Mouse (Mus musculus) forebrain, embryonic 14.5 days (tissue): ENCODE results near the gene A830018L16Rik. TPM values are rescaled to one million over a fixed set of nuclear protein-coding genes. Genes with fewer than 3 reads are reported as not detected.
A peak's percentile ranks its signal among the peaks of the same experiment; 100 is the strongest.

Source experiments
- ATAC-seq: fragments of 200-750 bp; cut with Nextera tagmentation; 2 replicates; pipeline ENCODE4 v1.8.0; 2017; ENCODE audit warnings: mild to moderate bottlenecking, moderate library complexity
- DNase-seq: peaks from one replicate; pipeline ENCODE4 v3.0.0-alpha.2; 2015; ENCODE audit warnings: low spot score
- H3K27ac ChIP-seq: fragments of 300-500 bp; sonication (generic); 2 replicates; pipeline ENCODE4 v1.5.1; 2014; ENCODE audit warnings: low read depth, mild to moderate bottlenecking, control low read depth, low read length, moderate library complexity
- H3K27me3 ChIP-seq: fragments of 300-500 bp; sonication (generic); replicated peaks from 2 replicates; pipeline ENCODE4 v1.6.1; 2014; ENCODE audit warnings: low read length, control low read depth, mixed read lengths; ENCODE audit not compliant: control insufficient read depth, insufficient read depth
- H3K36me3 ChIP-seq: fragments of 300-500 bp; sonication (generic); 2 replicates; pipeline ENCODE4 v1.6.1; 2014; ENCODE audit warnings: low read length, control low read depth; ENCODE audit not compliant: control insufficient read depth, insufficient read depth
- H3K4me1 ChIP-seq: fragments of 300-500 bp; sonication (generic); 2 replicates; pipeline ENCODE4 v1.6.1; 2014; ENCODE audit warnings: antibody characterized with exemption, low read length, control low read depth; ENCODE audit not compliant: control insufficient read depth, insufficient read depth
- H3K4me2 ChIP-seq: fragments of 300-500 bp; sonication (generic); 2 replicates; pipeline ENCODE4 v1.6.1; 2014; ENCODE audit warnings: mild to moderate bottlenecking, control low read depth, low read length
- H3K4me3 ChIP-seq: fragments of 300-500 bp; sonication (generic); 2 replicates; pipeline ENCODE4 v1.5.1; 2014; ENCODE audit warnings: low read depth, low read length, control low read depth
- H3K9ac ChIP-seq: fragments of 300-500 bp; sonication (generic); 2 replicates; pipeline ENCODE4 v1.6.1; 2014; ENCODE audit warnings: mild to moderate bottlenecking, low read length, control low read depth, moderate library complexity
- H3K9me3 ChIP-seq: fragments of 300-500 bp; sonication (generic); replicated peaks from 2 replicates; pipeline ENCODE4 v1.6.1; 2016; ENCODE audit warnings: low read length, control low read depth, mixed read lengths; ENCODE audit not compliant: control insufficient read depth
- WGBS: fragments of 180-500 bp; shearing (Covaris S2); extraction: QIAGEN DNeasy Blood & Tissue Kit; methylation state at CpG from one replicate; pipeline ENCODE4 v1.1.7; 2014; 5-methylcytosine and 5-hydroxymethylcytosine counted together
- polyA plus RNA-seq: library from polyadenylated mRNA; unstranded; fragments of >200 nt; fragmentation: Nextera tagmentation; extraction: Ambion mirVana; gene quantifications from 2 replicates; pipeline ENCODE4 v1.2.1, GENCODE M21; 2014

The A830018L16Rik gene
- 4.5 and 6.3 TPM in 2 replicates for polyA plus RNA-seq

DNA sequence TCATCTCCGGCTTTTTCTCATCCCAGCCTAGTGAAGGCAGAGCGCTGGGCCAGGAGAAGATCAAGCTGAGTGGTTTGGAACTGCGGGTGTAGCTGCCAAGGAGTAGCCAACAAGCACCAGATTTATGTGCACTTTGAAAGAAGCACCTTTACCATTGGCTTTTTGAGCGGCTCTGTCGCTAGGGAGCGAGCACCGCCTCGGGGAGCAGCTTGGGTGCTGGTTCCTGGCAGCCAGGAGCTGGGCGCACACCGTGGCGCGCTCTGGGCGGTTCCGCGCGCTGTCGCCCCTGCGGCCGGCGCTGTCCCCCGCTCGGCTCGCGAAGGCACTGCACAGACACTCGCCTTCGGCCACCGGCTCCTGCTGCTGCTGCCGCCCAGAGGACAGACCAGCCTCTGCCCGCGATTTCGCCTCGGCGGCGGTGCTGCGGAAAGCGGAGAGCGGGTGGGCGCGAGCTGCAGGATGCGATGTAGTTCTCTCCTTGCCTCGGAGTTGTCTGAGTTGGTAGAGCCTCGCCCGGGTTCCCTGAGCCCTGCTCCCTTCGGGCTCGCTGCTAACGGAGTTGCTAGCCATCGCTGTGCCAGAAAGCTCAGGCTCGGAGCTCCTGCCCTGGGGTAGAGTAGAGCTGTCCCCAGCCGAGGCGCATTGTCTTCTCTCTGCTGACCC is at the start of gene A830018L16Rik:
A830018L16Rik (plus strand) TSS at position 212 of the 663 bp plus-strand sequence.
- DNase-seq (peak; percentile 80), ATAC-seq (peak; percentile 98)
- no peaks in the 10 kb centered on the region for H3K4me1 ChIP-seq
- no peaks in the 10 kb centered on the region; the same call in 1 of the 2 replicates for H3K27me3 ChIP-seq
- peak within 1 kb of the TSS; percentile 91 for H3K4me2 ChIP-seq
- under 1% methylated on average over 50 of the region's 50 CpGs for WGBS
- H3K36me3 ChIP-seq, result no peaks in the 10 kb centered on the region
- peak within 1 kb of the TSS; percentile 43 for H3K4me3 ChIP-seq
- no peaks in the 10 kb centered on the region for H3K9me3 ChIP-seq
- H3K9ac ChIP-seq, result peak within 1 kb of the TSS; percentile 64
- no peak within 1 kb of the TSS for H3K27ac ChIP-seq

DNA sequence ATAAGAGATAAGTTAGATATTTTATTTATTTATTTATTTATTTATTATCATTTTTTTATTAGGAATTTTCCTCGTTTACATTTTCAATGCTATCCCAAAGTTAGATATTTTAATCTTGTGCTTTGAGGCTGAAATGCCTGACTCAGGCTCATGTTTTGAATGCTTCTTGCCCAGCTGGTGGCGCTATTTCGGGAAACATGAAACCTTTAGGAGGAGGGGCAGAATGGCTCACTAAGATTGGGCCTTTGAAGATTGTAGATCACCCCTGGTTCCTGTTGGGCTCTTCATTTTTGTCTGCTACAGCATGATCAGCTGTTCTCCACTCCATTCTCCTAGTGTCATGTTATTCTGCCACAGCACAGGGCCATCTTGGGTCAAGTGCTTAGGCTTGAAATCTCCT is 28.1 kb upstream of the A830018L16Rik start:
- H3K4me2 ChIP-seq, result no peak overlapping the region
- H3K36me3 ChIP-seq, result no peaks in the 10 kb centered on the region
- H3K27ac ChIP-seq, result no peak overlapping the region
- DNase-seq, result no peak
- no peak overlapping the region for H3K4me3 ChIP-seq
- no peaks in the 10 kb centered on the region for H3K9me3 ChIP-seq
- 66% methylated on average over 3 of the region's 3 CpGs for WGBS
- no peaks in the 10 kb centered on the region for H3K4me1 ChIP-seq
- no peak for ATAC-seq
- H3K9ac ChIP-seq, result no peak overlapping the region
- no peaks in the 10 kb centered on the region for H3K27me3 ChIP-seq

GRCm38 (mm10) chr1:11395408-11395807 is 18.5 kb upstream of the A830018L16Rik start:
- Histone ChIP-seq H3K4me3 (no peak overlapping the region), H3K27me3 (no peaks in the 10 kb centered on the region), H3K4me2 (no peak overlapping the region), H3K4me1 (no peaks in the 10 kb centered on the region), H3K9me3 (no peaks in the 10 kb centered on the region), H3K9ac (no peak overlapping the region), H3K36me3 (no peaks in the 10 kb centered on the region), H3K27ac (no peak overlapping the region)
- no peak for DNase-seq
- WGBS, result 45% methylated on average over 4 of the region's 4 CpGs
- ATAC-seq, result no peak

DNA sequence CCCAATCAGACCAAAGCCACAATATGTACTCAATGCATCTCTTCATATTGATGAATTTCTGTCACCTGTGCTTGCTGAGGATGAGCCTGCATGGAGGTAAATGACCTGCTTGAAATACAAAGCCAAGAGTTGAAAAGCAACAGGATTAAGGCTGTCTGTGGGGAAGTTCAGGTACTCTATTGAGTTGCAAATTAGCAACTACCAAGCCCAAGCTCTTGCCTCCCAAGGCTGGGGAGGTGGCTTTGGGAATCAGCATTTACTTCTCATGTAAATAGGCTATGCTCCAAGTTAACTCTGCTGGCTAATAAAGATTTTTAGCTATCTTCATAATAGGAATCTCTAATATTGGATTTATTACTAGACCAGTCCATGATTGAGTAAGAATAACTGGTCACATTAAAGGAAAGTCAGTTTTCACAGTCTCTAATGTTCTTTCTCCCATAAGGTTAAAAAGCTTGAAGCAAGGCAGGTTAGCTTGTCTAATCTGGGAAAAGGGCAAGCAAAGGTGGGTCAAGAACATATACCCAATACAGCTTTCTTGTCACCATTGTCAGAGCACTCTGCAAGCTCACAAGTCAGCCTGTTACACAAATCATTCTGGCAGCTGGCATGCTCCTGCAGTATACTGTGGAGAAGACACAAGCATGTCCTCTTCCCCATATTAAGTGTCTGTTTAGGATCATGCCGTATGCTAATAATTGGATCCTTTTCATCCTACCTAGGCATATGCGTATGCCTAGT is 17.7 kb upstream of the A830018L16Rik start:
- ATAC-seq (no peak), DNase-seq (no peak)
- H3K9ac ChIP-seq, result no peak overlapping the region
- H3K9me3 ChIP-seq, result no peaks in the 10 kb centered on the region
- no peaks in the 10 kb centered on the region for H3K27me3 ChIP-seq
- no peak overlapping the region for H3K4me3 ChIP-seq
- H3K36me3 ChIP-seq, result no peaks in the 10 kb centered on the region
- no peak overlapping the region for H3K4me2 ChIP-seq
- WGBS, result 87% methylated on average over 2 of the region's 2 CpGs
- H3K4me1 ChIP-seq, result no peaks in the 10 kb centered on the region
- H3K27ac ChIP-seq, result no peak overlapping the region

DNA sequence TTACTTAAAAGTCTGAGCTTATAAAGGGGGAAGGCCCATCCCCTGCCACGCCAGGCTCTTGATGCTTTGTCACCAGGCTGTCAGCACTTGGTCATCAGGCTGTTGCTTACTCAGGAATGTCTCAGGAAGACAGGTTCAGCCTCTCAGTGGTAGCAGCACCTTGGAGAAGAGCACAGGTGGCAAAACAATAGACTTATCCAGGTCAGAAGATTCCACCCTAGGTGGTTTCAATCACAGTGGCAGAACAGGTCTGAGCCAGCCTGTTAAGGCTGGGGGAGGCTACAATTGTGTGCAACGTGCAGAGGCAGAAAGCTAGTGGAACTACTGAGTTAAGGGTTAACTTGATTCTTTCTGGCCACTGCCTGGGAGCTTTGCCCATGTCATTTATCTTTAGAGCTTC is 12.7 kb upstream of the A830018L16Rik start:
- ATAC-seq (no peak), DNase-seq (no peak)
- Histone ChIP-seq H3K4me2 (no peak overlapping the region), H3K4me3 (no peak overlapping the region), H3K27me3 (no peaks in the 10 kb centered on the region), H3K4me1 (no peaks in the 10 kb centered on the region), H3K27ac (no peak overlapping the region), H3K9ac (no peak overlapping the region), H3K9me3 (no peaks in the 10 kb centered on the region), H3K36me3 (no peaks in the 10 kb centered on the region)
- 54% methylated on average over 2 of the region's 2 CpGs for WGBS

DNA sequence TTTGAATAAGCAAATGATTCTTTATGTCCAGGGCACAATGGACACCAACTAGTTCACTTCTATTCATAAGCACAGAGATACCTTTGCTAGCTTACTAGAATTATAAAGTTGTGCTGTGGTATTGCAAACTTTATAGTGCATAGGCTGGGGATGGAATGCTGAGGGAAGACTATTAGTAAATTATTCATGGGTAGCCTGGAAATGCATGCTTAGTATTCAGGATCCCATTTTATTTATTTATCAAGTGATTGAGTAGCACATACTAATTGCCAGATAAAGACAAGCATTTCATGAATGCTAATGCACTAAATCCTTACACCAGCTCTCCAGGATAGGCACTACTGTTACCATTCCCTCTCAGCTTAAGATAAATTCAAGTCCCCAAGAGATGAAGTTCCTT is 8.4 kb upstream of the A830018L16Rik start:
- no peak overlapping the region for H3K9ac ChIP-seq
- no peaks in the 10 kb centered on the region for H3K27me3 ChIP-seq
- H3K4me2 ChIP-seq, result no peak overlapping the region
- H3K27ac ChIP-seq, result no peak overlapping the region
- H3K9me3 ChIP-seq, result no peaks in the 10 kb centered on the region
- DNase-seq (no peak), ATAC-seq (no peak)
- no peak overlapping the region for H3K4me3 ChIP-seq
- H3K36me3 ChIP-seq, result no peaks in the 10 kb centered on the region
- H3K4me1 ChIP-seq, result no peaks in the 10 kb centered on the region

GRCm38 (mm10) chr1:11406026-11406425 is 7.9 kb upstream of the A830018L16Rik start:
- Histone ChIP-seq H3K4me2 (no peak overlapping the region), H3K9me3 (no peaks in the 10 kb centered on the region), H3K27ac (no peak overlapping the region), H3K4me3 (no peak overlapping the region), H3K27me3 (no peaks in the 10 kb centered on the region), H3K36me3 (no peaks in the 10 kb centered on the region), H3K4me1 (no peaks in the 10 kb centered on the region), H3K9ac (no peak overlapping the region)
- DNase-seq, result no peak
- 83% methylated on average over 3 of the region's 3 CpGs for WGBS
- ATAC-seq, result no peak

DNA sequence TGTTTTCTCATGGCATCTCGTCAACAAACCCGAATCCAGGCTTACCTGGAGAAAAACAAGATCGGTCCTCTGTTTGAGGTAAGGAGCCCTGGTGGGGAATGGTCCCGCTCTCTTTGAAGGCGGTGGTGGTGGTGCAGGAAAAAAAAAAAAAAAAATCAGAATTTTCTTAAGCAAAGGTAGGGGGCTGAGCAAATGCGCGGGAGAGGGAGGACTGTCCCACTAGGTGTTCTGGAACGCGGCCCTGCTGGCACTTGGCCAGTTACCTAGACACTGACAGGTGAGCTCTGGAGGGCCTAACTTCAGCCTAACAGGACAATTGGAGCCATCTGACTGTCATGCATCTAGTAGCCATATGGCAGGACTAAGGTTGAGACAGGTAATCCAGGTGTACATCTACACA is 655 bp downstream of the A830018L16Rik start:
- Histone ChIP-seq H3K27me3 (no peaks in the 10 kb centered on the region; the same call in 1 of the 2 replicates), H3K9ac (peak overlapping the region; percentile 64), H3K4me2 (peak overlapping the region; percentile 91), H3K27ac (no peak overlapping the region), H3K4me1 (no peaks in the 10 kb centered on the region), H3K36me3 (no peaks in the 10 kb centered on the region), H3K4me3 (peak overlapping the region; percentile 43), H3K9me3 (no peaks in the 10 kb centered on the region)
- ATAC-seq (no peak), DNase-seq (peak; percentile 18)
- under 1% methylated on average over 9 of the region's 9 CpGs for WGBS

DNA sequence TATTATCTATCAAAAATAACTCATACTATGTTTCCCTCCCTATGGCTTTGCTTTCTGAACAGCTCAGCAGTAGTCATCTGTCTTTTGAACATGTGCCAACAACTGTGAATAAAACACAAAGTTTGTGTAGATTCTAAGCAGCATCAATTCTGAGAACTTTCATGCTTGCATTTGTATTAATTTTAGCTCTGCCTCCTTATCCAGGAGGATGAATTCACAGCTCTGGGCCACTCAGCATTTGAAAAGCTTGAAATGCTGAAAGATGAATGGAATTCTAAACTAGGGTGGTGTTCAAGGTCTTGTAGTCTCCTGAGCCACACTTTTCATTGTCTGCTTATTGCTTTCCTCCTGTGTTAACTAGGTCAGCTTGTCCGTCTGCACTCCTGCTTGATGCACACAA is 13.4 kb downstream of the A830018L16Rik start:
- WGBS, result 78% methylated on average over 1 of the region's 1 CpGs

More for the DNA sequence above, 13.4 kb downstream of the A830018L16Rik start:
- Histone ChIP-seq H3K27me3 (no peaks in the 10 kb centered on the region), H3K27ac (no peak overlapping the region), H3K9me3 (no peaks in the 10 kb centered on the region), H3K36me3 (no peaks in the 10 kb centered on the region), H3K9ac (no peak overlapping the region), H3K4me1 (no peaks in the 10 kb centered on the region), H3K4me3 (no peak overlapping the region), H3K4me2 (no peak overlapping the region)
- ATAC-seq (no peak), DNase-seq (no peak)
